Mouse (Mus musculus): ENCODE measurements around the gene Elmo3.

- TF ChIP-seq CTCF (IDR thresholded peaks at IDR 0.05; ENCODE audit: extremely low read depth, insufficient read length, insufficient replicate concordance, low read depth, low read length) (no peak), POLR2A (IDR thresholded peaks at IDR 0.05; ENCODE audit: low read depth, low read length) (no peak)
Observed at GRCm38 (mm10) chr8:105312891-105313481, 7.6 kb downstream of the Elmo3 start.

Measured in small intestine, adult 2 months (tissue).